Mouse (Mus musculus) bone marrow, adult 2 months (tissue): Measurements from ENCODE around the gene Mroh7.

ENCODE experiments used
- CTCF ChIP-seq: fragments of 200-500 bp; IDR thresholded peaks from 2 replicates; pipeline ENCODE4 v1.5.1; 2011; ENCODE audit warnings: low read length, control low read depth; ENCODE audit not compliant: control insufficient read depth, insufficient read depth
- POLR2A ChIP-seq: fragments of 200-500 bp; IDR thresholded peaks from 2 replicates; pipeline ENCODE4 v1.6.1; 2011; ENCODE audit warnings: low read depth, mild to moderate bottlenecking, control low read depth, low read length, borderline replicate concordance; ENCODE audit not compliant: control insufficient read depth

GRCm38 (mm10) chr4:106769306-106769705 lies 38.6 kb upstream of the Mroh7 start:
- no peak for TF ChIP-seq POLR2A
- no peak for TF ChIP-seq CTCF
